Mouse (Mus musculus): ENCODE results near the gene 2700049A03Rik.

Gene 2700049A03Rik

DNA sequence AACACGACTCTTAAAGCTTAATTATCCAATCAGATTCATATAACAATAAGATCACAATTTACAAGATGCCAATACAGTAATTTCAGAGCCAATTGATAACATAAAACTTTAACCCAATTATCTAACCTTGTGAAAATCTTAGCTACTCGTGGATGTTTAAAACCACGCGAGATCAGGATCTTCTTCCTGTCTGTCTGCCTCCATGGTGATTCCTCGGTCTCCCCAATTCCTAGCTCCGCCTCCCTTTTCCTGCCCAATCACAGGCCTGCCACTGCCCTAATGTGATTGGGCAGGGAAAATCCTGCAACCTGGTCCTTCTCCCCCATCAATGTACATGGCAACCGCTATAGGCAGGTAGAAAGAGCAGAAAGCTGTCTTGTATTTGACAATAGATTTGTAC is 132.7 kb downstream of the 2700049A03Rik start:
- no peak for DNase-seq (ENCODE audit: low spot score)

DNA sequence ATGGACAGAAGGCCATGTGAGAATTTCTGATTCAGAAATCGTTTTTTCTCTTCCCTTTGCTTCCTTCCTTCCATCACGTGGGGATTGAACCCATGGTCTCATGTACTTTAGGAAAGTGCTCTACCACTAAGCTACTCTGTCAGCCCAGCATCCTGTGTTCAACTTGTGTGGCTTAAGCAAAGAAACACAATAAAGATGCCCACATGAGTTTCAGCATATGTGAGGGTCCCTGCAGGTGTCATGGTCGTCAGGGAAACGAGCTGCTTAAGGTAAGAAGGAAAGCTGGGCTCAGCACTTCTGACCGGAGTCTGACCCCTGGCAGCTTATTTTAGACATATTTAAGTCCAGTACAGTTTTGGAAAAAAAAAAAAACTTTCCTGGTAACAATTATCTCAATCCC is 134.5 kb downstream of the 2700049A03Rik start:
- no peak for DNase-seq (ENCODE audit: low spot score)

DNA sequence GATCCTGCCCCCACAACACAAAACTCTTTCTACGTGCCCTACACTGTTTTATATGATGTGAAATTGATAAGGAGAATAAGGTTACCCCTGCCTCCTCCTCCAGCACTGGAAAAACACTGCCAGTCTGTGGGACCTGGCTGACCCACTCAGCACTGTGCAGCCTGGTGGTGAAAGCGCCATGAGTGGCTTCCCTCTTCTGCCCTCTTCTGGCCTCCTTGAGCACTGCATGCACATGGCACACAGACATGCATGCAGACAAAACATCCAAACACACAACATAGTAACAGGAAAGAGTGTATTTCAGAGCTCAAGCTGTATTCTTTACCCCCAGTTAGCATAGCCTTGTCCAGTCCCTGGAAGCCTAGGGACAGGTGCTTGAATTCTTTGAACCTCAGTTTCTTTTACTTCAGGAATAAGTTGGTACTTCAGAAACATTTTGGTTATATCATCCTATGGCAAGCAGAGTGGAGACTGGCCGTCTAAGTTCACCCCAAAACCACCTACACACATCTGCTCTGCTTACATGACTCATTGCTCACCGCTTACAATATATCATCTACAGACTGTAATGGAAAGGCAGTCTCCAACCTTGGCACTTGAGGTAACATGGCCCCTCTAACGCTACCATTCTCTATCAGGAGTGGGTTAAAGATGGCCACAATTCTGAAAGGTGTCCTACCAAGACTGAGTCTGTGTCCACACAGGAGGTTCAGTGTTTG is 138.0 kb downstream of the 2700049A03Rik start:
- DNase-seq (ENCODE audit: low spot score) = no peak

DNA sequence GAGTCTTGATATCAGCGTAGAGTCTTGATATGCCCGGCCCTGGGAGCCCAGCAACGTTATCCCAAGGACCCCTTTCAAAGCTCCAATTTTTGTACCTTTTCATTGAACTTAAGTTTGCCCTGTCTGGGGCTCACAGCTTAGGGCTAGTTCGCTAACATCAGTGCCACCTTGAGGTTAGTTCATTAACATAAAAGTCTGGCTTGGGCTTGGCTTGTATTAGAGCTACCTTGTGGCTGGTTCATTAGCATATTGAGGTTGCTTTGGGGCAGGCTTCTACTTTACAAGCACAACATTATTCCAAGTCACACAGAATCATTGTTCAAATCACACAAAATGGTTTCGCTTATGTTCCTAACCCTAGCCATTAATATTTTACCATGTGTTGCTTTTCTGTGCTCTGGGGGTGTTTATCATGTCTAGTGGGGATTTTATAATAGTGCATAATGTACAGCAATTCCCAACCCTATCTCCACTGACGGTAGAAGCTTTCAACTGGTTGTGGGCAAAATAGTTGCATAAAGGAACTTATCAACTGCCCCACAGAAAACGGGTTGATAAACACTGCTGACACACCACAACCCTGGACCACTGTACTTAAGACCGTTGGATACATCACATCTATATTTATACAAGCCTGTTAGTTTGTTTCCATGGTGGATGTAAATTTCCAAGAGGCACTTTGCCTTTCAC is 139.4 kb downstream of the 2700049A03Rik start:
- no peak for DNase-seq (ENCODE audit: low spot score)

DNA sequence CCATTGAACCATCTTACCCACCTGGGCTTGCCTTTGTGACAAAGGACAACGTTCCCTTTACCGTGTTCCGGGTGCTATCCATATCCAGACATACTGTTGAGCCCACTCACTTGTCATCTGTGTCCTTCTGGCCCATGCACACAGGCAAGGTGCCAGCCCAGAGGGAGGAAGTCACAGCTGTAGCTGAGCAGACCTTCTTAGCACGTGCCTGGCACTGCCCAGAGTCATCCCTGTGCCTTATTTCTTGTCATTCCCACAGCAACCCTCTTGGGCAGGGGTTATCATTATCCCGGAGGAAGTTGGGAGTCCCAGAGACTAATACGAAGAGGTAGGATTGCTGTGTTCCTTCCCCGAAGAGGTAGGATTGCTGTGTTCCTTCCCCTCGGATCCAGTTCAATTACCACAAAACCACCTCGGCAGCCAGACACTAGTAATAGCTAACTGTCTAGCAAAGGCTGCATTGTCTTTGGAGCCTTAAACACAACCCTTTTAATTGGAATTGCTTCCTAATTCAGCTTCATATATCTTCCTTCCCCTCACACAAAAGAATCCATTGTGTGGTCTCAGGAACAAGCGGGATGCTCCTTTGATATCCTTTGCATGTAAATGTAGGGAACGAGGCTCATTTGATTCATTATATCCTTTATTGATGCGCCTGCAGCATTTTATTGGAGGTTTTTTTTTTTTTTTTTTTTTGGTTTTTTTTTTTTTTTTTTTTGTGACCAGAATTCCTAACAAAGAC is 143.0 kb downstream of the 2700049A03Rik start:
- no peak for DNase-seq (ENCODE audit: low spot score)

DNA sequence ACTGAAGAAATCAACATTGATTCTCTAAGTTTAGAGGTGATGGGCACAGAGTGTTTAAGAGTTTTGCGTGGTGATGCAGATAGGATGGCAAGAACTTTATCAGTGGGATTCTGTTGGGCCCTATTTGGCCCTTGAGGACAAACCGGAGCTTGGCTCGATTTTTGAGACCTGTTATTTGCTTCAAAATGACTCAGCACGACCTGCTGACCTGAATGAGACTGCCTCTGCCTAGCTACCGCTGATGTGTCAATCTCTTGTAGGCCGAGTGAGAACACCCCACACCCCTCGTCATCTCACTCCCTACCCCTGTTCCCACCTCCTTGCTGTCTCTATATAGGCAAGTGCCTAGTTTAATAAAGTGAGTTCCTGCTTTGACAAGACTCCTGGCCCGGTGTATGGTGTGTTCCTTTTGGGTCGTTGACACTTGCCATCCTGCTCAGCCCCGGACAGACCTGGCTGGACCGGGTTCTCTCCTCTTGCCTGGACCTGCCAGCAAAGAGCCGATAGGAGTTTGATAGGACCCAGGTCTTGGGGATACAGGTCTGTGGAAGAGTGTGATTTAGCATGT is 144.6 kb downstream of the 2700049A03Rik start:
- no peak for DNase-seq (ENCODE audit: low spot score)

DNA sequence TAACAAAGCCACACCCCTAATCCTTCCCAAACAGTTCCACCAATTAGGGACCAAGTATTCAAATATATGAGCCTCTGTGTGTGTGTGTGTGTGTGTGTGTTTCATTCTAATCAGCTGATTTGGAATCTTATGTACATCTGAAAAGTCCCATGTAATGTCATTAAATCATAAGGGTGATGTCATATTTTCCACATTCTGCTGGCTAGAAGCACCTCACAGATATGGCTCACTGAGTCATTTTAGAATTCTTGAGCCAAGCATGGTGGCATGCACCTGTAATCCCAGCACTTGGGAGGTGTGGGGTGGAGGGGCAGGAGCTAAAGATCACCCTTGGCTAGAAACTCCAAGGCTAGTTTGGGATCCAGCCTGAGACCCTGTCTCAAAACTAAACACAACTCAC is 148.8 kb downstream of the 2700049A03Rik start:
- DNase-seq (ENCODE audit: low spot score) = no peak

DNA sequence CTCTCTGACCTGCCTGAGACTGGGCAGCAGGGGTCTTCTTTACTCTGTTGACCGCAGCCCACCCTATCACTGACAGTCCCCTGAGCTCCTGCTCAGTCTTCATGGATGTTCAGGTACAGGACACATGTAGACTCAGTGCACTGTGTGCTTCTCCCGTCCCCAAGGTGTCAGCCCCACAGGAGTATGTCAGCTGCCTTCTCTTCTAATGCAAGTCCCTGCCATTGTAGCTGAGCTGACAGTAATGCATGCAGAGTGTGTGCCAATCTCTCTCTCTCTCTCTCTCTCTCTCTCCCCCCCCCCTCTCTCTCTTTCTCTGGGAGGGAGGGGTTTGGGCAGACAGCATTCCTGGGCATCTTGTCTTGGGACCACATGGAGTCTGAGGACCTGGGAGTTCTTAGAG is 153.8 kb downstream of the 2700049A03Rik start:
- DNase-seq (ENCODE audit: low spot score) = no peak
